Mouse (Mus musculus) lung, embryonic 14.5 days (tissue): ENCODE measurements at regions not wholly inside any gene's neighbourhood (a gene's known extent, or its start where the extent isn't known, plus 50 kb on each side); places are given as distances from the start of the nearest gene placed in this dataset.
"Not testable (repeated sequence)": the region's sequence is repeated elsewhere in the genome, so short reads cannot be mapped to it uniquely, and the experiment has no call there.

Experiments
- ATAC-seq: fragments of 200-750 bp; cut with Nextera tagmentation; 2 replicates; pipeline ENCODE4 v1.8.0; 2017; ENCODE audit warnings: mild to moderate bottlenecking, moderate TSS enrichment, moderate library complexity; ENCODE audit not compliant: insufficient read depth
- DNase-seq: peaks from one replicate; pipeline ENCODE4 v3.0.0-alpha.2; 2015
- H3K27ac ChIP-seq: fragments of 300-500 bp; sonication (generic); 2 replicates; pipeline ENCODE4 v1.5.1; 2014; ENCODE audit warnings: low read depth, mild to moderate bottlenecking, moderate library complexity
- H3K27me3 ChIP-seq: fragments of 300-500 bp; sonication (generic); 2 replicates; pipeline ENCODE4 v1.6.1; 2014; ENCODE audit warnings: low read length, control low read depth; ENCODE audit not compliant: insufficient read depth
- H3K36me3 ChIP-seq: fragments of 300-500 bp; sonication (generic); 2 replicates; pipeline ENCODE4 v1.6.1; 2014; ENCODE audit warnings: control low read depth; ENCODE audit not compliant: insufficient read depth
- H3K4me1 ChIP-seq: fragments of 300-500 bp; sonication (generic); 2 replicates; pipeline ENCODE4 v1.6.1; 2014; ENCODE audit warnings: antibody characterized with exemption, control low read depth; ENCODE audit not compliant: insufficient read depth
- H3K4me2 ChIP-seq: fragments of 300-500 bp; sonication (generic); 2 replicates; pipeline ENCODE4 v1.6.1; 2014; ENCODE audit warnings: mild to moderate bottlenecking
- H3K4me3 ChIP-seq: fragments of 300-500 bp; sonication (generic); 2 replicates; pipeline ENCODE4 v1.5.1; 2014; ENCODE audit warnings: low read depth, low read length
- H3K9ac ChIP-seq: fragments of 300-500 bp; sonication (generic); 2 replicates; pipeline ENCODE4 v1.6.1; 2014
- H3K9me3 ChIP-seq: fragments of 300-500 bp; sonication (generic); 2 replicates; pipeline ENCODE4 v1.6.1; 2016; ENCODE audit warnings: low read depth, low read length, control low read depth
- CTCF ChIP-seq: IDR thresholded peaks from 2 replicates; pipeline ENCODE4 v1.5.1; 2016; ENCODE audit warnings: antibody characterized with exemption, low read depth
- WGBS: fragments of 180-500 bp; shearing (Covaris S2); extraction: QIAGEN DNeasy Blood & Tissue Kit; methylation state at CpG from one replicate; pipeline ENCODE4 v1.1.7; 2014; 5-methylcytosine and 5-hydroxymethylcytosine counted together

DNA sequence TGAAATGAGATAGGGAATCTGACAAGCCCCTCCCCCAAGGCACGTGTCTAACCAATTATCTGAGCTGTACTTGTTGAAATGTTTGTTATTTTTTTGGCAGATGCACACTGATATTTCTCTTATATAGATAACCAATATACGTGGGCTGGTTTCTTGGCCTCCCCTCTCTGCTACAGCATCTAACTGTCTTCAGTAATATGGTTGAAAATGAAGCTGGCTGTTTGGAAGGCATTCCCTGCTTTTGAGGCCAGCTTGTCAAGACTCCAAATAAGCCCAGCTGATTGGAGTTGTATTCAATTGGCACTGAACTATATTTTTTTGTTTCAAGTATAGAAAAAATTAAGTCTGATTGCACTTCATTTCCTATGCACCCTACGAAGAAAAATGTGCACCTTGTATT is 264.3 kb downstream of the Tdrd3 start:
- Histone ChIP-seq H3K9ac (no peak overlapping the region), H3K4me1 (no peaks in the 10 kb centered on the region), H3K4me3 (no peak overlapping the region), H3K4me2 (no peak overlapping the region), H3K27me3 (no peaks in the 10 kb centered on the region), H3K36me3 (no peaks in the 10 kb centered on the region), H3K9me3 (no peaks in the 10 kb centered on the region), H3K27ac (no peak overlapping the region)
- ATAC-seq, result no peak
- 57% methylated on average over 3 of the region's 3 CpGs for WGBS
- TF ChIP-seq CTCF, result no peak
- no peak for DNase-seq

DNA sequence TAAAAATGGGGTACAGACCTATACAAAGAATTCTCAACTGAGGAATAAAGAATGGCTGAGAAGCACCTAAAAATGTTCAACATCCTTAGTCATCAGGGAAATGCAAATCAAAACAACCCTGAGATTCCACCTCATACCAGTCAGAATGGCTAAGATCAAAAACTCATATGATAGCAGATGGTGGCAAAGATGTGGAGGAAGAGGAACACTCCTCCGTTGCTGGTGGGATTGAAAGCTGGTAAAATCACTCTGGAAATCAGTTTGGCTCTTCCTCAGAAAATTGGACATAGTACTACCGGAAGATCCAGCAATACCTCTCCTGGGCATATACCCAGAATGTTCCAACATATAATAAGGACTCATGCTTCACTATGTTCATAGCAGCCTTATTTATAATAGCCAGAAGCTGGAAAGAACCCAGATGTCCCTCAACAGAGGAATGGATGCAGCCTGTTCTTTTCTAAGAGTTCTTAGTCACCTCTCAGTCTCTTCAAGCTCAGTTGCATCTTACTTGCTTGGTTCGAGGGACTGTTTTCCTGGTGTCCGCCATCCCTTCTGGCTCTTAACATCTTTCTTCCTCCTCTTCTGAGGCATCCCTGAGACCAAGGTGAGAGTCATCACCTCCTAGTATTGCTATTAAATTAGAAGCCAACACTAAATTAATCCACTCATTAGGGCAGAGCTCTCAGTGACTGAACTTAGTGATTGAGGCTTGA is 266.8 kb downstream of the Tdrd3 start:
- not testable (repeated sequence) for H3K9ac ChIP-seq, H3K4me1 ChIP-seq, H3K4me3 ChIP-seq, DNase-seq, H3K27ac ChIP-seq, H3K4me2 ChIP-seq, H3K27me3 ChIP-seq, H3K36me3 ChIP-seq, H3K9me3 ChIP-seq, ATAC-seq
- 80% methylated on average over 4 of the region's 4 CpGs for WGBS

DNA sequence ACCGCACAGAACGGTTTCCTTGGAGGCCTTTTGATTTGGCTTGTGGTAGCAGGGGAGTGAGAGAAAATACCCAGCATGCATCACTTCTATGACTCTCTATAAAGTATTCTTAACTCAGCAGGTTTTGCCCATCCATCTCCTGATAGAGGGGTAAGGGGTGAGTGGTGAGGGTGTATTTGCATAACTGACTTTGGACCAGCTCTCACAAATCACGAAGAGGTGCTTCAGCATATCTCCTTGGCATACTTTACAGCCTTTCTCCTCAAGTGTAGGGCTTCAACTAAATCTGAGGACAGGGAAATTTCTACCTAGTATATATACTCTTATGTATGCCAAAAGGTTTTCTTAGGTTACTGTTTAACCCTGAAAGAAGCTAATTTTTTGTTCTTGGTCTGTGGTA is 273.4 kb downstream of the Tdrd3 start:
- Histone ChIP-seq H3K4me1 (no peaks in the 10 kb centered on the region), H3K27ac (no peak overlapping the region), H3K36me3 (no peaks in the 10 kb centered on the region), H3K9ac (no peak overlapping the region), H3K4me2 (no peak overlapping the region), H3K9me3 (no peaks in the 10 kb centered on the region), H3K4me3 (no peak overlapping the region), H3K27me3 (no peaks in the 10 kb centered on the region)
- WGBS, result 75% methylated on average over 3 of the region's 3 CpGs
- DNase-seq (no peak), ATAC-seq (no peak)
- TF ChIP-seq CTCF, result no peak

DNA sequence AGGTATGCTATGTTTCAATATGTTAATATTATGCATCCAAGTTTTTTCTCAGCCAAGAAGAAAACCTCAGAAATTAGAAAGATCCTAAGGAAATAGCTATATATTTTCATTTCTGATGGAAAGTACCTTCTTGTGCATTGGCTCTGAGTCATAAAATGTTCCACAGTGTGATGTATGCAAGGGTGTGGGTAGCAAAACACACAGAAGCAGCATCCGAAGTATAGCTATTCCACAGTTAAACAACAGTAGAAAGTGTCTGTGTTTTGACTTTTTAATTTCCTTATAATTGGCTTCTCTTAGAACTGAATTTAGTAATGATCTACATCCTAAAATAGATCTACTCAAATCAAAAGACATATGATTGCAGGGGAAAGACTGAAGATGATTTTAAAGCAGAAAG is 320.0 kb downstream of the Tdrd3 start:
- DNase-seq (no peak), ATAC-seq (no peak)
- H3K27ac ChIP-seq, result no peak overlapping the region
- WGBS, result 80% methylated on average over 1 of the region's 1 CpGs
- no peak overlapping the region for H3K4me3 ChIP-seq
- H3K4me2 ChIP-seq, result no peak overlapping the region
- H3K36me3 ChIP-seq, result no peaks in the 10 kb centered on the region
- no peaks in the 10 kb centered on the region for H3K4me1 ChIP-seq
- no peak for TF ChIP-seq CTCF
- no peaks in the 10 kb centered on the region for H3K9me3 ChIP-seq
- no peaks in the 10 kb centered on the region for H3K27me3 ChIP-seq
- H3K9ac ChIP-seq, result no peak overlapping the region

DNA sequence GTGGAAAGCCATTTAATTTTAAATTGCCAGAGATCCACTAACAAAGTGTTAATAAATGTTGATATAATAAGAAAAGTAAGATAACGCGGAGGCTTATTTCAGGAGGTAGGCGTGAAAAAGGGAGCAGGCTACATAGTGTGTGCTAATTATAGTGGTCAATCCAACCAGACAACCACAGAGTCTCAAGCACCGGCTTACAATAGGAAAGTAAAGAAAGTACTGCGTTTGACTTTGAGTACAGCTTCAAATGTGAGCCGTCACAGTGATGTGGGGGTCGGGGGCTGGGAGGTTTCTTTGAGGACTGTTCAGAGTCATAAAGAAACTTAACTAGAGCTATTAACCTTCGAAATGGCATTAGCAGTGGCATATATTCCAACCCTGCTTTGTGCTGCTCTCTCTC is 329.1 kb downstream of the Tdrd3 start:
- WGBS, result 61% methylated on average over 8 of the region's 8 CpGs
- no peak overlapping the region for H3K4me3 ChIP-seq

DNA sequence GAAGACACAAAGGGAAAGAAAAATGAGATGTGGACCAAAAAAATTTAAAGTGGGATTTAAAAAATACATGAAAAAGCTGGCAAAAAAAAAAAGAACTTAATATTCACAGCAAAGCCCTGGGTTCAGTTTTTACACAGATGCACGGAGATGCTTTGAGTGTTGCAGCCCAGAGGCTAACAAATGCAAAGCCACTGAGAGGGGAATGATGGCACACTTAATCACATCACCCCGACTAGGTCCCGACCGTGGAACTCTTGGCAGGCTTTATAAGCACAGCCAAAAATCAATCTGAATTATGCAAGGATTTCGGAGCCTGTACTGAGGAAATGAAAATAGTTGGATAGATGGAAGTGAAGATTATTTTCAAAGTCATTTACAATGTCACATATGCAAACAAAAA is 329.6 kb downstream of the Tdrd3 start:
- Histone ChIP-seq H3K9ac (no peak overlapping the region), H3K4me3 (no peak overlapping the region), H3K27me3 (no peaks in the 10 kb centered on the region), H3K4me2 (no peak overlapping the region), H3K27ac (no peak overlapping the region), H3K36me3 (no peaks in the 10 kb centered on the region), H3K4me1 (no peaks in the 10 kb centered on the region), H3K9me3 (no peaks in the 10 kb centered on the region)
- DNase-seq, result peak; percentile 47
- WGBS, result 38% methylated on average over 5 of the region's 5 CpGs
- no peak for TF ChIP-seq CTCF
- no peak for ATAC-seq

More for the DNA sequence above, 329.1 kb downstream of the Tdrd3 start:
- no peak for DNase-seq
- no peak for TF ChIP-seq CTCF
- Histone ChIP-seq H3K27ac (no peak overlapping the region), H3K36me3 (no peaks in the 10 kb centered on the region), H3K4me1 (no peaks in the 10 kb centered on the region), H3K9ac (no peak overlapping the region), H3K4me2 (no peak overlapping the region), H3K27me3 (no peaks in the 10 kb centered on the region), H3K9me3 (no peaks in the 10 kb centered on the region)
- ATAC-seq, result no peak

DNA sequence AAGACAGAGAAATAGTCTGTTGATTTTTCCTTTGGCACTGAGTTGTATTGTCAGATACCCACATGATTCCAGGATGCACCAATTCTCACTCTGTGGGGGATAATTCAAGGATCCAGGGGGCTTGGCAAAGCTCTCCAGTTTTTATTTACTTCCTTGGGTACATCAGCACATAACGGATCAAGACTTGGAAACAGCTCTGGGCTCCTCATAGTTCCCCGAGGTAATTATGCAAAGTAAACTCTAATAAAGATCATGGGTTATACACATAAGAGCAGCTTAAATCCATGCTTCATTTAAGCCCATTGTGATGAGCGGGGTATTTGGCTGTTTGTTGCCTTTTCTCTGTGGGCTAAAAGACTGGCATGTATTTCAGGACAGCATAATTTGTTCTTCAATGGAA is 332.6 kb downstream of the Tdrd3 start:
- no peak overlapping the region for H3K4me3 ChIP-seq
- no peaks in the 10 kb centered on the region for H3K36me3 ChIP-seq
- H3K9me3 ChIP-seq, result no peaks in the 10 kb centered on the region
- no peak overlapping the region for H3K9ac ChIP-seq
- TF ChIP-seq CTCF, result no peak
- H3K27me3 ChIP-seq, result no peaks in the 10 kb centered on the region
- DNase-seq (no peak), ATAC-seq (no peak)
- no peaks in the 10 kb centered on the region for H3K4me1 ChIP-seq
- no peak overlapping the region for H3K27ac ChIP-seq
- no peak overlapping the region for H3K4me2 ChIP-seq
- WGBS, result 69% methylated on average over 3 of the region's 3 CpGs

DNA sequence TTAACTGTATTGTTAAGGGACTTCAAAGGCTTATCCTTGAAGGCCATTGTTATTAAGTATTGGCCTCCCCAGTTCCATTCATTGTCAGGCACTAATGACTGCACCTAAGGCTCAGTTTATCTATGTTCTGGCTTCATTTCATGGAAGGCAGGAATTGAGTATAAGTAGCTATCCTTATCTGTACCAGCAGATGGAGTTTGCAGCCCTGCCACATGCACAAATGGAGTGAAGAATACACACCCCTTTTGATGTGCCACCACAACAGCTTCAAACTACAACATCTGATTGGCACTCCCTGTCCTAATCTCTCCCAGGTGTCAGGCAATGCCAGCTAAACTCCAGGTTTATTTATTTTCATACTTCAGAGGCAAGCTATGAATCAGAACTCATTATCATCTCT is 333.3 kb downstream of the Tdrd3 start:
- DNase-seq (no peak), ATAC-seq (no peak)
- no peak overlapping the region for H3K9ac ChIP-seq
- H3K4me2 ChIP-seq, result no peak overlapping the region
- peak; percentile 16 for TF ChIP-seq CTCF
- H3K9me3 ChIP-seq, result no peaks in the 10 kb centered on the region
- H3K27me3 ChIP-seq, result no peaks in the 10 kb centered on the region
- no peak overlapping the region for H3K4me3 ChIP-seq
- no peaks in the 10 kb centered on the region for H3K4me1 ChIP-seq
- no peak overlapping the region for H3K27ac ChIP-seq
- no peaks in the 10 kb centered on the region for H3K36me3 ChIP-seq
